Mouse (Mus musculus): ENCODE data around the gene Fam149a. TPM values are rescaled to one million over a fixed set of nuclear protein-coding genes. Genes with fewer than 3 reads are reported as not detected.

Gene Fam149a
- 7.7 and 8.8 TPM in 2 replicates for polyA plus RNA-seq (2016; fragmentation: Nextera tagmentation; extraction: Ambion mirVana)

- Histone ChIP-seq H3K27me3 (ENCODE audit: insufficient read depth, poor library complexity, severe bottlenecking) (peaks cover 12% of the 10 kb centered on the region), H3K4me1 (peaks cover 15% of the 10 kb centered on the region), H3K27ac (peak within 1 kb of the TSS; percentile 29), H3K36me3 (no peaks in the 10 kb centered on the region), H3K4me3 (peak within 1 kb of the TSS; percentile 62), H3K9me3 (no peaks in the 10 kb centered on the region)
- 5% methylated on average over 6 of the region's 6 CpGs for WGBS
- DNase-seq (ENCODE audit: low spot score) = peak; percentile 78
Measured at GRCm38 (mm10) chr8:45381963-45382347, at the start of gene Fam149a. Gene Fam149a, minus strand, starts transcription at chr8:45382291.

- no peaks in the 10 kb centered on the region for H3K36me3 ChIP-seq
- peaks cover 5% of the 10 kb centered on the region; the same call in 1 of the 2 replicates for H3K4me1 ChIP-seq
- no peaks in the 10 kb centered on the region for H3K27me3 ChIP-seq (ENCODE audit: insufficient read depth, poor library complexity, severe bottlenecking)
- DNase-seq (ENCODE audit: low spot score) = no peak
- H3K4me3 ChIP-seq = no peak overlapping the region
- no peak overlapping the region for H3K27ac ChIP-seq
- WGBS = 76% methylated on average over 7 of the region's 7 CpGs
- no peaks in the 10 kb centered on the region for H3K9me3 ChIP-seq
Measured at GRCm38 (mm10) chr8:45420151-45420550, 38.1 kb upstream of the Fam149a start.

- no peaks in the 10 kb centered on the region for H3K36me3 ChIP-seq
- no peaks in the 10 kb centered on the region for H3K27me3 ChIP-seq (ENCODE audit: insufficient read depth, poor library complexity, severe bottlenecking)
- DNase-seq (ENCODE audit: low spot score) = no peak
- WGBS = 89% methylated on average over 7 of the region's 7 CpGs
- H3K27ac ChIP-seq = no peak overlapping the region
- peaks cover 4% of the 10 kb centered on the region; the same call in 1 of the 2 replicates for H3K4me1 ChIP-seq
- H3K9me3 ChIP-seq = no peaks in the 10 kb centered on the region
- no peak overlapping the region for H3K4me3 ChIP-seq
Measured at GRCm38 (mm10) chr8:45414965-45415364, 32.9 kb upstream of the Fam149a start.

- Histone ChIP-seq H3K27me3 (ENCODE audit: insufficient read depth, poor library complexity, severe bottlenecking) (no peaks in the 10 kb centered on the region), H3K4me1 (0 out of 2 replicates have a peak, but pooled peaks cover 3% of the 10 kb centered on the region), H3K9me3 (no peaks in the 10 kb centered on the region), H3K36me3 (no peaks in the 10 kb centered on the region), H3K27ac (peak within 1 kb of the TSS; percentile 77), H3K4me3 (peak within 1 kb of the TSS; percentile 55)
- no peak for DNase-seq (ENCODE audit: low spot score)
- 67% methylated on average over 2 of the region's 2 CpGs for WGBS
Measured at GRCm38 (mm10) chr8:45410882-45411281, 28.8 kb upstream of the Fam149a start, which contains the start of gene Tlr3. Gene Tlr3, minus strand, starts transcription at chr8:45411080.

DNA sequence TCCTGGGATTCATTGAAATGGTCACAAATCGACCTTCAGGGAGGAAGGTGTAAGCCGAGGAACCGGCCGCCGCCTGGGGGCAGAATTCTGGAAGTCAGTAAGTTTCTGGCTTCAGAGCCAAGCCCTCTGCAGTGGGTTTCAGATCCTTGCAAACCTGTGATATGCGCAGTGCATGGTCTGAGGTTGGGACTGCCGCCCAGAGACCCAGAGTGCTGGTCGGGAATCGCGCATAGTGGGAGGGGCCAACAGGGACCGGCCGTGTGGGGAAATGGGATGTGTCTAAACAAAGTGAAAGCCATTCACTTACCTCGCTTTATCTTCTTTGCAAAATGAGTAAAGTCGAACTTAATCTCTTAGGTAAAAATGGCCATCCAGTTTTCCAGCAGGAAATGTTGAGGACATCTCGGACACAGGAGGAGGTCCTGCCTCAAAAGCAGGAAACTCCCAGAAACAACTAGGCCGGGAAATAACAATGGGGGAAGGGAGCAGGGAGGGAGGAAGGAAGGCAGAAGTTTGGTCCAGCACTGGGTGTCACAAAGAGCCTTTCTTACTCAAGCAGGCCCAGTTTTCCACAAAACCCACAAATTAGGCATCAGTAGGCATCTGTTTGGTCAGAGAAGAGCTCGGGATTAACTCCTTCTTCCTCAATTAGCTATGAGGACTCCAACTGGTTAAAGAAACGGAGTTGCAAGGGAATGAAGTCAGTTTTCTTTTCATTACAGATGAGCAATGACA is 28.2 kb upstream of the Fam149a start:
- Histone ChIP-seq H3K36me3 (no peaks in the 10 kb centered on the region), H3K4me3 (peak overlapping the region; percentile 55), H3K27ac (peak overlapping the region; percentile 77), H3K9me3 (no peaks in the 10 kb centered on the region), H3K27me3 (ENCODE audit: insufficient read depth, poor library complexity, severe bottlenecking) (no peaks in the 10 kb centered on the region), H3K4me1 (0 out of 2 replicates have a peak, but pooled peaks cover 3% of the 10 kb centered on the region)
- peak; percentile 81 for DNase-seq (ENCODE audit: low spot score)
- WGBS = 10% methylated on average over 18 of the region's 18 CpGs

DNA sequence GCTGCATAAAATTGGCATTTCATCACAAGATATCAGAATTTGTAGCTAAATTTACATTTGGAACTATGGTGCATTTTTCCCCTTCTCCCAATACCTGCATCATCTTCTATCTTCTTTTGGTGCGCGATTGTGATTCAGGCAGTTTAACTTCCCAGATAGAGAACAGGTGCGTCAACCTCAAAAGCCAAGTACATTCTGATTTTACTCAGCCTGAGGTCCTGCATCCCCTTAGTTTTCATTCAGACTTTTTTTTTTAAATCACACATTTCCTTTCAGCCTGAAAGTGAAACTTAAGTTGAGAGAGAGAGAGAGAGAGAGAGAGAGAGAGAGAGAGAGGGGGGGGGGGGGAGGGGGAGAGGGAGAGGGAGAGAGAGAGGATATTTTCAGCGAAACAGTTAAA is 27.6 kb upstream of the Fam149a start:
- 49% methylated on average over 4 of the region's 4 CpGs for WGBS
- Histone ChIP-seq H3K4me3 (peak overlapping the region; percentile 55), H3K4me1 (0 out of 2 replicates have a peak, but pooled peaks cover 3% of the 10 kb centered on the region), H3K27ac (peak overlapping the region; percentile 77; the same call in 1 of the 2 replicates), H3K36me3 (no peaks in the 10 kb centered on the region), H3K27me3 (ENCODE audit: insufficient read depth, poor library complexity, severe bottlenecking) (no peaks in the 10 kb centered on the region), H3K9me3 (no peaks in the 10 kb centered on the region)
- DNase-seq (ENCODE audit: low spot score) = no peak

DNA sequence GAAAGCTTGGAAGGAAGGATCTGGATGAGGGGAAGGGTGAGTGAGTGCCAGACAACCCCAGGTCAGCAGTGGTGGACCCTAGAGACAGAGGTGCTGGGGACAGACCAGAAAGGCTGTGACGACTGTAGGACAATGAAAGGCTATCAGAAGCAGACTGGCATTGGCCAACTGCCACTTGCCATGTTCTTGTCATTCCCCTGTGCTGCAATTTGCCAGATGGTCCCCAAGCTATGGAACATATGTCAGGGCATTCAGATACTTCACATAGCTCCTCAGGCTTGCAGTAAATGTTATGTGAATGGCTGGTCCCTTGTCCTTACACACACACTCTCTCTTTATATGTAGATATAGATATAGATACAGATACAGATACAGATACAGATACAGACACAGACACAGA is 1.2 kb upstream of the Fam149a start:
- H3K36me3 ChIP-seq = no peaks in the 10 kb centered on the region
- H3K4me3 ChIP-seq = no peak overlapping the region
- no peak overlapping the region for H3K27ac ChIP-seq
- peaks cover 15% of the 10 kb centered on the region for H3K4me1 ChIP-seq
- DNase-seq (ENCODE audit: low spot score) = no peak
- peaks cover 12% of the 10 kb centered on the region for H3K27me3 ChIP-seq (ENCODE audit: insufficient read depth, poor library complexity, severe bottlenecking)
- 43% methylated on average over 1 of the region's 1 CpGs for WGBS
- H3K9me3 ChIP-seq = no peaks in the 10 kb centered on the region

DNA sequence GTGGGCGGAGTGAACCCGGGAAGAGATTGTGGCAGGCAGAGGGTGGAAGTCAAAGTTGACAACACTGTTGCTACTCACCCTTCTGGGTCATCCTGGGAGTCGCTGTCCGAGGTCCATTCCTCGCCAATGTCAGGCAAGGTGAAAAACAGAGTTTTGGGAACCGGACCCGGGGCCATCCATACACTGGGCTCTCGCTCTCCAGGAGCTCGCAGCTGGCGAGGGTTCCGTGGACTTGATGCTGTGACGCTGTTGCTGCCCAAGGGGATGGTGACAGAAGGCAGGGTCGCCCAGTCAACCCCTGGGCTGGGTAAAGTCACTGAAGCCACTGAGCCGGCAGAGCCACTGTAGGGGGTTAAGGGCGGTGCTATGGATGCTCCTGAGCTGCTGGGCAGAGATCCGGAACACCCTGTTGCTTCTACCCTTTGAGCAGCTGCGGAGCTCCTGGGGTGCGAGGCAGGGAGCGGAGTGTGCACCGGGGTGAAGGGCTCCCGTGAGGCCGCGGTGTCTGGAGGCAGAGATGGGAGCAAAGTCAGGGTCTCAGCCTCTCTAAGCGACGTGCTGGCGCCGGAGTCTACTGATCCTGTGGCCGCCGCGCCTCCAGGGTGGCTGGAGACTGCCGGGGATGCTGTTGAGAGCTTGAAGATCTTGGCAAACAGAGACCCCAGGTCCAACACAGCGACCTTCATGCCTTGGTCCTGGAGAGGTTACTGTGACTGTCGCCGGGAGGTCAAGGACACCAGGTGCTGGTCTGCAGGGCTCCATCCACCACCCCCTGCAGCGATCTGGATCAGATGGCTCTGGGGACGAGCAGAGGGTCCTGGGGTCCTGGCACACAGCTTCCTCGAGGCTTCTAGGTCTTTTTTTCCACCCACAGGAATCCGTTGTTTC is 772 bp downstream of the Fam149a start:
- Histone ChIP-seq H3K36me3 (no peaks in the 10 kb centered on the region), H3K4me3 (peak overlapping the region; percentile 62), H3K9me3 (no peaks in the 10 kb centered on the region), H3K27me3 (ENCODE audit: insufficient read depth, poor library complexity, severe bottlenecking) (peaks cover 12% of the 10 kb centered on the region), H3K4me1 (peaks cover 15% of the 10 kb centered on the region), H3K27ac (peak overlapping the region; percentile 29)
- WGBS = 2% methylated on average over 38 of the region's 38 CpGs
- peak; percentile 76 for DNase-seq (ENCODE audit: low spot score)

GRCm38 (mm10) chr8:45380598-45380997 is 1.5 kb downstream of the Fam149a start:
- Histone ChIP-seq H3K36me3 (no peaks in the 10 kb centered on the region), H3K4me3 (peak overlapping the region; percentile 62; the same call in 1 of the 2 replicates)
- WGBS = 11% methylated on average over 4 of the region's 4 CpGs

GRCm38 (mm10) chr8:45374071-45374470 is 8.0 kb downstream of the Fam149a start:
- Histone ChIP-seq H3K9me3 (no peaks in the 10 kb centered on the region), H3K4me1 (no peaks in the 10 kb centered on the region), H3K36me3 (no peaks in the 10 kb centered on the region), H3K27me3 (ENCODE audit: insufficient read depth, poor library complexity, severe bottlenecking) (no peaks in the 10 kb centered on the region), H3K4me3 (no peak overlapping the region), H3K27ac (no peak overlapping the region)
- 71% methylated on average over 3 of the region's 3 CpGs for WGBS
- no peak for DNase-seq (ENCODE audit: low spot score)

More at GRCm38 (mm10) chr8:45380598-45380997, 1.5 kb downstream of the Fam149a start:
- no peak overlapping the region for H3K27ac ChIP-seq
- DNase-seq (ENCODE audit: low spot score) = no peak
- peaks cover 12% of the 10 kb centered on the region for H3K27me3 ChIP-seq (ENCODE audit: insufficient read depth, poor library complexity, severe bottlenecking)
- no peaks in the 10 kb centered on the region for H3K9me3 ChIP-seq
- H3K4me1 ChIP-seq = peaks cover 15% of the 10 kb centered on the region

GRCm38 (mm10) chr8:45367154-45367553 is 14.9 kb downstream of the Fam149a start:
- DNase-seq (ENCODE audit: low spot score) = no peak
- H3K36me3 ChIP-seq = no peaks in the 10 kb centered on the region
- no peak overlapping the region for H3K4me3 ChIP-seq
- H3K27me3 ChIP-seq (ENCODE audit: insufficient read depth, poor library complexity, severe bottlenecking) = no peaks in the 10 kb centered on the region
- H3K27ac ChIP-seq = no peak overlapping the region
- no peaks in the 10 kb centered on the region for H3K9me3 ChIP-seq
- whole genome bisulfite sequencing = 82% methylated on average over 1 of the region's 1 CpGs
- H3K4me1 ChIP-seq = no peaks in the 10 kb centered on the region

DNA sequence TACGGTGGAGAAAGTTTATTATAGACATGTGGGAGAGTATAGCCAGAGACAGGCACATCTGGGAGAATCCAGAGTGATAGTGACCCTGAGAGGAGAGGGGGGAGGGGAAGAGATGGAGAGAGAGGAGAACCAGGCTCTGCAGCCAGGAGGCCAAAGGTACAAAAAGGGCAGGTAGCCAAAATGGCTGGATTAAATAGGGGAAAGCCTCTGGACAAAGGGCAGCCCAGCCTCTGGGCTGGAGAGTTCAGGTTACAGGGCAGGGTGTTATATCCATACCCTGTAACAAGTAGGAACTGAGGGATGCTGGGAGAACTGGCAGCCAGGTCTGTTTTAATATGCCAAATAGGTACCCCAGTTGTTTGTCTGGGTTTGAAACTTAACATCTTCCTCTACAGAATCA is 18.9 kb downstream of the Fam149a start:
- no peaks in the 10 kb centered on the region for H3K36me3 ChIP-seq
- no peak overlapping the region for H3K4me3 ChIP-seq
- H3K27me3 ChIP-seq (ENCODE audit: insufficient read depth, poor library complexity, severe bottlenecking) = no peaks in the 10 kb centered on the region
- DNase-seq (ENCODE audit: low spot score) = no peak
- no peaks in the 10 kb centered on the region for H3K9me3 ChIP-seq
- no peak overlapping the region for H3K27ac ChIP-seq
- 74% methylated on average over 1 of the region's 1 CpGs for WGBS
- no peaks in the 10 kb centered on the region; the same call in 1 of the 2 replicates for H3K4me1 ChIP-seq

- Histone ChIP-seq H3K27me3 (ENCODE audit: insufficient read depth, poor library complexity, severe bottlenecking) (no peaks in the 10 kb centered on the region), H3K9me3 (no peaks in the 10 kb centered on the region), H3K36me3 (no peaks in the 10 kb centered on the region), H3K4me1 (peaks cover 3% of the 10 kb centered on the region; the same call in 1 of the 2 replicates), H3K27ac (no peak overlapping the region), H3K4me3 (no peak overlapping the region)
- no peak for DNase-seq (ENCODE audit: low spot score)
- 64% methylated on average over 6 of the region's 6 CpGs for WGBS
Measured at GRCm38 (mm10) chr8:45362323-45362722, 19.8 kb downstream of the Fam149a start.

Data from heart, embryonic 10.5 days (tissue).